Mouse (Mus musculus) embryo, embryonic 10.5 days (tissue): ENCODE measurements around the gene Brd3.

ENCODE experiments used
- DNase-seq: peaks from one replicate; pipeline ENCODE4 v3.0.0-alpha.2; 2015; ENCODE audit warnings: low spot score

Gene Brd3

GRCm38 (mm10) chr2:27470535-27470934 is 36.9 kb downstream of the Brd3 start:
- no peak for DNase-seq

GRCm38 (mm10) chr2:27469991-27470355 is 37.5 kb downstream of the Brd3 start:
- no peak for DNase-seq

- DNase-seq, result no peak
Observed at GRCm38 (mm10) chr2:27469292-27469990, 38.0 kb downstream of the Brd3 start.

- no peak for DNase-seq
Observed at GRCm38 (mm10) chr2:27462901-27463300, 44.6 kb downstream of the Brd3 start.

- no peak for DNase-seq
Observed at GRCm38 (mm10) chr2:27461881-27462660, 45.4 kb downstream of the Brd3 start.

- no peak for DNase-seq
Observed at GRCm38 (mm10) chr2:27460651-27461050, 46.8 kb downstream of the Brd3 start.

- no peak for DNase-seq
Observed at GRCm38 (mm10) chr2:27460163-27460562, 47.3 kb downstream of the Brd3 start.

- DNase-seq, result no peak
Observed at GRCm38 (mm10) chr2:27459735-27460134, 47.7 kb downstream of the Brd3 start.

- no peak for DNase-seq
Observed at GRCm38 (mm10) chr2:27450226-27450625, 57.2 kb downstream of the Brd3 start.

GRCm38 (mm10) chr2:27447782-27448181 is 59.7 kb downstream of the Brd3 start:
- DNase-seq, result no peak

- DNase-seq, result no peak
Observed at GRCm38 (mm10) chr2:27446812-27447211, 60.6 kb downstream of the Brd3 start.

- no peak for DNase-seq
Observed at GRCm38 (mm10) chr2:27445910-27446309, 61.6 kb downstream of the Brd3 start.

- no peak for DNase-seq
Observed at GRCm38 (mm10) chr2:27443450-27443708, 64.1 kb downstream of the Brd3 start.

- DNase-seq, result no peak
Observed at GRCm38 (mm10) chr2:27442708-27443449, 64.6 kb downstream of the Brd3 start.

GRCm38 (mm10) chr2:27441767-27442707 is 65.4 kb downstream of the Brd3 start, which contains the start of gene Brd3os:
Gene Brd3os, plus strand, starts transcription at chr2:27442324.
- peak; percentile 100 for DNase-seq

GRCm38 (mm10) chr2:27438281-27438680 is 69.2 kb downstream of the Brd3 start:
- no peak for DNase-seq

GRCm38 (mm10) chr2:27437876-27438275 is 69.6 kb downstream of the Brd3 start:
- DNase-seq, result no peak

GRCm38 (mm10) chr2:27432599-27432998 is 74.9 kb downstream of the Brd3 start:
- no peak for DNase-seq

GRCm38 (mm10) chr2:27430621-27431020 is 76.8 kb downstream of the Brd3 start:
- no peak for DNase-seq

- DNase-seq, result peak; percentile 97
Observed at GRCm38 (mm10) chr2:27428071-27428470, 79.4 kb downstream of the Brd3 start.

- peak; percentile 96 for DNase-seq
Observed at GRCm38 (mm10) chr2:27426855-27427457, 80.5 kb downstream of the Brd3 start, which contains the start of gene Vav2. Gene Vav2, minus strand, starts transcription at chr2:27427033.
